Mouse (Mus musculus) natural killer cell, adult 2 months (primary cell): ENCODE data around the gene Nutf2.
A peak's percentile ranks its signal among the peaks of the same experiment; 100 is the strongest.
"Not testable (repeated sequence)": the region's sequence is repeated elsewhere in the genome, so short reads cannot be mapped to it uniquely, and the experiment has no call there.

Experiments used
- DNase-seq, 2 experiments: peaks; one replicate each; pipeline ENCODE4 v3.0.0; 2022; ENCODE audit warnings: low spot score in 2 of 2

Gene Nutf2

DNA sequence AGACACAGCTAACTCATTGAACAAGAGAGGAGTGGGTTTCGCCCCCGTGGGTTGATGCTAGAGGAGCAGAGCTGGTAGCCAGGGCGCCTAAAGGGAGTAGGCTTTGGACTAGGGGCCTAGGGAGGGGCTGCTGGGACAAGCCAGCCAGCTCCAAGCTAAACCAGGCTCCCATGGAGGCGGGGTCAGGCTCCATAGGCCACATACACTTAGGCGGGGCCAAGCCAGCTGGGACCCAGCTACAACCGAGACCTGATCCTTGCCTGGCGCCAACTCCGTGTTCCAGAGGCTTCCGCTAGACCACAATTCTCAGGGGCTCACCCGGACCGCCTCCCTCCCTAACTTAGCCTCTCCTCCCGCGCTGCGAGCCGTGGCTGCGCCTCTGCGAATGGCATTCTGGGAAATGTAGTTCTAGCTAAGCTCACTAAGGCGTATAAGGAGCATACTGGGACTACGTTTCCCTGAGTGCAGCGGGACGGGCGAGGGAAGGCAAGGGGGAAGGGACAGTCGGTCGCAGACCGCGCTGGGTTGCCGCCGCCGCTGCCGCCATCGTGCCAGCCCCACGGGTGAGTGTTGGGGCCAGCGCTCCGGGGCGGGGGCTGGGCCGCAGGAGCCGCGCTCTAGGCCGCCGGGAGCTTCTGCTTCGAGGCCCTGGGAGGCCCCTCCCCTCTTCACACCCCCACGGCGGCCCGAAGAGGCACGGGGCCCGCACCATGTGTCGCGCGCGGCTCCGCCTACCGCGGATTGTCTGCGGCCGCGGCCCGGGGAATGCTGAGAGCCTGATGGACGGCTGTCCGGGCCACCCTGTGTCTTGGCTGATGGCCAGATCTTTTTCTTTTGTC lies at the start of gene Nutf2:
TSS of gene Nutf2 (plus strand) at position 438 of the 839 bp plus-strand sequence.
- DNase-seq = peak; percentile 86 to 89

DNA sequence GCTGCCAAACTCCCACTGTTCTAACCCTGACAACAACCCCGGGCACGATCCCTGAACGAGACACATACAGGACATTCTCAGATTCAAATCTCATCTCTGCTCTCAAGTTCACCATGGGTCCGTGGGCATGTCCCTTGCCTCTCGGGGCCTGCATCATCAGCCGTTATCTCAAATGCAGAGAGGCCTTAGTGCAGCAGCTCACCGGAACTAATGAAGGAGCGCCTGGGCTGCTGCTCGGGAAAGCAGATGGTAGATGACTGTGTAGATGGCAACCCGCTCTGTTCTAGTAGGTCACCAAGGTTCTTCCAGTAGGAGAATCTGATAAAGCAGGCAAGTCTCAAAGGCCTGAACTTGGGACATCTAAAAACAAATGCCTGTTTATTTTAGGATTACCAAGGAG lies 49.3 kb upstream of the Nutf2 start:
- no peak for DNase-seq

DNA sequence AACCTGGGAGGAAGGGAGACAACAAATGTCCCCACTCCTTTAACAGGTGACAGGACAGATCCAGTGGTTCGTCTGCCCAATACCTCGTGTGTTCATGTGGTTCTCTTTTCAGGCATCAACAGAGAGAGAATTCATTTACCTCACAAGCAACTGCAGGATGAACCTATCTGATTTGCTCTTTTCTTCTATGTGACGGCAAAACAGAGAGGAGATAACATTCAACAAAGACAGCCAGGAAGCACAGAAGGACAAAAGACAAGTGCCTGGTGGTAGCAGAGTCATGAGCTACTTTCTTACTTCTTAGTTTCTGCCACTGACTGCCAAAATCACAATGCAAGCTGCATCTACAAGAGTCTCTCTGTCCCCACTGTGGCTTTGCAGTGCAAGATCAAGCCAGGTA lies 48.8 kb upstream of the Nutf2 start:
- DNase-seq = no peak

DNA sequence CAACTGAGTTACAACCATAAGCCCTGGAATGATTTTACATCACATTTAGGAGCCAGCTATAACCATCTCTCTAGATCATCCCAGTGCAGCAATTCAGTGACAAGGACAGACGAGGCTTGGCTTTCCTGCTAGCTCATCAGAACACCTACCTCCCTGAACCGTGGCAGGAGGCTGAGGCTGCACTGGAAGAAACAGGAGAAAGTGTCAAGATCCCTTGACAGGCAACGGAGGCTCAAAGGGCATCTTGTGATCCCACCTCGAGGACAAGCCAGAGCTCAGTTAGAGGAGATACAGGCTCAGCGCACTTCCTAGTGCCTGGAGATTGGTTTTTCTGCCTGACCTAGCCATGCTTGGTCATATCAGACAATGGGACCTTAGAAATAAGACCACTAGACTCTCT lies 47.9 kb upstream of the Nutf2 start:
- no peak for DNase-seq

DNA sequence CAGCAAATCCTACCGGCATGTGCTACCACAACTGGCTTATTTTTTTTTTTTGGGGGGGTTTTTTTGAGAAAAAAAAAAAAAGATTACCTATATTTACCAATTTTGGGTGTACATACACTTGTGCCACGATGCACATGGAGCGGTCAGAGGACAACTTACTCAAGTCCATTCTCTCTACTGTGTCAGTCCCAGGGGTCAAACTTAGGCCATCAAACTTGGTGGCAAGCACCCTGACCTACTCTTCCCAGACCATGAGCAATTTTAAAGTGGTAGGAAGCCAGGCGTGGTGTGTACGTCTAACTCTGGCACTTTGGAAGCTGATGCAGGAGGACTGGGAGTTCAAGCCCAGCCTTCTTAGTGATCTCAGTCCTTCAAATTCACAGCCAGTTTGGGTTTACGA lies 47.1 kb upstream of the Nutf2 start:
- no peak for DNase-seq

DNA sequence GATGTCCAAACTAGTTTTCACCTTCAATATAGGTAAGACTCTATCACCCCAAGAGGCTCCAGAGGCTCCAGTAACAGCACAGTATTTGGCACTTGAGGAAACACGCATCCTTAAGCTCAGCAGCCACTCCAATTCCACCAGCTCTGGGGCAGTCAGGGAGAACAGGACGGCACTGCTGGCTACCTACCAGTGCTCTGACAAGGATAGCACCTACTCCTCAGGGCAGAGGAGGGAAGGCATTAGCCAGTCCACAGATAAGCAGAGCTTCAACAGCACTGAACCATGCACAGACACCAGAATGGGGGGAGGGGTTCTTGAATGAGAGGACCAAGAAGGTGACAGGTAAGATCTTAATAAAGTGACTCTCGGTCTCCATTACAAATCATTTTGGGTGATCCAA lies 40.7 kb upstream of the Nutf2 start:
- DNase-seq = no peak

DNA sequence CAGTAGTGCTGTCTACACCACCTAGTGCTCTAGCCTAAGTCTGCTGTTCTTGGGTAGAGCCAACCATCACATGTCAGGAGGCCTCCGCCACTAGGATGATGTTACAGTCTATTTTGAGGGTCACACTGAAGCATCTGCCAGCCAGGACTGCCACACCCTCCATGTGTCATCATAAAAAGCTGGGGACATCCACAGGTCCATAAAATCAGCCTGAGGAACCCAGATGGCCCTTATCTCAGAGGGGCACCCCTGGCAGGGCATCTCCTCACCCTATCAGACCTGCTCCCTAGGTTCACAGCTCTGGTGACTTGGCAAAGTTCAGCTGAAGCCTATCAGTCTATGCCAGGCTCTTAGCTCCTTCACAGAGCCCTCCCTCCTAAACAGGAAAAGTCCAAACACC lies 39.5 kb upstream of the Nutf2 start:
- no peak for DNase-seq

DNA sequence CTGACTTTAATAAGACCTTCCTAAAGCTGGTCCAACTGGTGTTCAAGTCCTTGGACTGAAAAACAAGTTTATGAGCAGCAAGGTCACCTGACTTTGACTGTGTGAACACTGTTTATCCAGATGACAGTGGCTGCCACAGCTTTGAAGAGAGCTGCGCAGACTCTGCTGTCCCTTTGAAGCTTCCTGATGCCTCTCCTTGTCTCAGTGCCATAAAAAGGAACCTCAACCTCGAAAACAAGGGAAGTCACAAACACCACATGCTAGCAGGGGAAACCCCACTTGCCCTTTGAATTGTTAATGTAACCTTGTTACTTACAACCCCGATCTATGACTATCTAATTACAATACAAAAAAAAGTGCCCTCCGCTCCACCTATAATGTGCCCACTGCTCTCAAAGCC lies 34.9 kb upstream of the Nutf2 start:
- peak in 1 of 2 experiments; percentile 20 for DNase-seq

DNA sequence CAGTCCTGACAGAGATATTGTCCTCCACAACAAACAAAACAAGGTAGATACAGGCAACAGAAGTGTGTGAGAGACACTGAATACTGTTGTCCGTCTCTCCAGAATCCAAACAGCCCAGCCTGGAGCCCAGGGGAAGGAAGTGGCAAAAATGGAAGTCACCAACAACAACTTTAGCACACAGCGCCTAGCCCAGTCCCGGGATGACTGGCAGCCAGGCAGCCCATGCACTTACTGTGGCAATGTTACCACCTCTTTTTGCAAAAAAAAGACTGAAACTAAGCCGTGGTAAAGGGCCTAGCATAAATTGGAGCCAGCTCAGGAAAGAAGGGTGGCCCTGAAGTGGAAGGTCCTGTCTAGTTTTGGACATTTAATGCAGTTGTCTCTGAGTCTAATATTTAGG lies 34.0 kb upstream of the Nutf2 start:
- DNase-seq = no peak

DNA sequence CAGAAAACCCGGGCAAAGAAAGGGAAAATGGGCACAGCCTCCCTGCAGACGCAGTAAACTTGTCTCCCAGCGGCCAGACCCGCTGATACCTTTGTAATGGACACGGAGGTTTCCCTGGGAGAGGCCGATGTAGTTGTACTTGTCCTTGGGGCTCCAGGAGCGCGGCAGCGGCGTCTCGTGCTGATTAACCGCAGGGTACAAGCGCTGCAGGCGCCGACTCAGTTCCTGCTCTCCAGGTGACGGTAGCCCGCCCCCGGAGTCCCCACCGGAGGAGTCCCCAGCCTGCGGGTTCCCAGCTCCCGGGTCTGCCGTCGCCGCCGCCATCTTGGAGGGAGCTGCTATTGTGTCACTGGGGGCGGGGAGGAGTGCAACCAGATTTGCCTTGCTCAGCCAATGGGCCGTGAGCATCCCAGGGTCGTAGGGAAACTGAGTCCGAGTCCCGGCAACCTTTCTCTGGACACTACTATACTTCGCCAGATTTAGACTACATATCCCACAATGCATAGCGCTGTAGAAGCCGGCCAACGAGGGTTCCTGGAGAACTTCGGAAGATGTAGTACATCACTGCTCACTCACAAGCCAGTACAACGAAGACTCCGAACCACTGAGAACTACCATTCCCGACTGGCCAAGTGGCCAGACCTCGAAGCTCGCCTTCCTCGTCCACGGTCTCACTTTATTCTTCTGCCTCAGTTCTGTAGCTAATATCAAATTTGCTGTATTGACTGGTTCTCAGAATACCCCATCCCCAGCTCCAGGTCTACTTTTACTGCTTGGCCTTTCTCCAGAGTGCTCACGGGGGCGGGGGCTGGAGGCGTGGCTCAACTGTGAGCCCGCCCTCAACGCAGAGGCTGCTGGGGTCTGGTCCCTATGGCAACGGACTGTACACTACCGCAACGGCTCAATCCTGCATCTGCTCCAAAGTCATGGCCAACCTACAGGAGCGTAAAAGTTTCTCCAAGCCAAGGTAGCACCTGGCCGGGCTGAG lies 33.2 kb upstream of the Nutf2 start, which contains the start of the genes Ranbp10 and Tsnaxip1:
TSS of gene Ranbp10 (minus strand) at position 490 of the 988 bp plus-strand sequence.
TSS of gene Tsnaxip1 (plus strand) at position 871 of the 988 bp plus-strand sequence.
- DNase-seq = peak; percentile 96

DNA sequence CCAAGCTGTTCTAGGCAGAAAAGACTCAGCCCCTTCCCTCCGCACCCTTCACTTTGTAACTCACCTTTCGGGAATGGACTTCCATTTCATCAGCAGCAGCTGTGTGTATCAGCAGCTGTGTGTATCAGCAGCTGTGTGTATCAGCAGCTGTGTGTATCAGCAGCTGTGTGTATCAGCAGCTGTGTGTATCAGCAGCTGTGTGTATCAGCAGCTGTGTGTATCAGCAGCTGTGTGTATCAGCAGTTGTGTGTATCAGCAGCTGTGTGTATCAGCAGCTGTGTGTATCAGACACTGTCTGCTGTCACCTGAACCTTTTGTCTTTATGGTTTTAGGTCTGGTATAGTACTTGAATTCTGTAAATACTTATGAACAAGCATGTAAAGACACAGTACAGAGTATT lies 26.6 kb upstream of the Nutf2 start:
- DNase-seq = not testable (repeated sequence)

DNA sequence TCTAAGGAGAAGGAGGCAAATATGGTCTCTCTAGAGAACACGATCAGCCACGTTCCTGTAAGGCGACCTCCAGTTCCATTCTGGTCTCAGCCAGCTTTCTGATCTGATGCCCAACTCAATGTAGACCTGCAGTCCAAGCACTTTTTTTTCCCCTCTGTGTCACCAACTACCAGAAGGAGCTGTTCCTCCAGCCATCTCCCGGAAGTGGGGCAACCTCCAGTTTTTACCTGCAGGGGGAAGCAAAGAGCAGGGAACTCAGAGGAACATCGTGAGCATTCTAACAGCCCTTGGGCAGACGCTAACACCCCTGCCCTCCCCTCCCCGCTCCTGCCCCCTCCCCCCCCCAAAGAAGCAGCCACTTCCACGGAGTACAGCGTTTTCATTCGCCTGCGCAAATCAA lies 25.1 kb upstream of the Nutf2 start:
- peak; percentile 80 to 87 for DNase-seq

DNA sequence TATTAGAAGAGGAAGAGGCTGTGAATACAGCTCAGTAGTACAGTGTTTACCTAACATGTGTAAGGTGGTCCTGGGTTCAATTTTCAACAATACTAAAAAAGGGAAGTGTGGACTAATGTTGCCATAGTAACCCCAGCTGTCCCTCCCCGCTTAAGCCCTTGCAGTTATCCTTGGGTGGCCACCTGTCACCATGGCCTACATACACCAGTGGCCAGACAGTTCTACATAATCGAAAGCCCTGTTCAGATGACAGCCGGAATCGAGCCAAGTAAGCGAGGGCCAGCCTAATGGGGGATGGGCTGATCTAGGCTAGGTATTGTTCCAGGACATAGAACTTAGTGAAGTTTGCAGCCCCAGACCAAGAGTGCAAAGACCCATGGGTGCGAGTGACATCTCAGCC lies 23.4 kb upstream of the Nutf2 start:
- DNase-seq = peak in 1 of 2 experiments; percentile 21

DNA sequence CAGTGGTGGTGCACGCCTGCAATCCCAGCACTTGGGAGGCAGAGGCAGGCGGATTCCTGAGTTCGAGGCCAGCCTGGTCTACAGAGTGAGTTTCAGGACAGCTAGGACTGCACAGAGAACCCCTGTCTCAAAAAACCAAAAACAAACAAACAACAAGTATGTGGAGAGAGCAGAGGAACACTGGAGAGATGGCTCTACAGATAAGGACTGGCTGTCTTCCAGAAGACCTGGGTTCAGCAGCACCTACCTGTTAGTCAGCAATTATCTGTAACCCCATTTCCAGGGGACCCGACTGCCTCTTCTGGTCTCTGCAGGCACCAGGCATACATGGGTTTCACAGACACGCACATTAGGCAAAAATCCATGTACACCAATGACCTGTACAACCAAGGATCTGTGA lies 21.2 kb upstream of the Nutf2 start:
- no peak for DNase-seq

DNA sequence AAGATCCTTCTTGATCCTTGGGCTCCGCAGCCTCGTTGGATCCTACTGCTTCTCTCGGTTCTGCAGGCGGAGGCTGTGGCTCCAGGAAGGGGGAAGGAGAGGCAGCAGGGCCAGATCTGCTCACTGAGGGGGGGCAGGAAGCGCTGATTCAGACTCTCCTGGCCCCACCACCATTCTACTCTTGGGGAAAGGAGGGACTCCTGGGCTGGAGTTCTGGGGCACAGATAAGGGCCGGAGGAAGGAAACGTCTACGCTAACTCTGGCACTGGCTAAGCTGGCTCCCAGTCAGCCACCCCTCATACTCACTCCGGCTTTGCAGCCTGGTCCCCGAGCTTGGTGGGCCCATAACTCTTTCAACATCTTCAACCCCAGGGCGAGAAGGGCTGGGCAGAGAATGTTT lies 13.7 kb upstream of the Nutf2 start:
- DNase-seq = no peak

DNA sequence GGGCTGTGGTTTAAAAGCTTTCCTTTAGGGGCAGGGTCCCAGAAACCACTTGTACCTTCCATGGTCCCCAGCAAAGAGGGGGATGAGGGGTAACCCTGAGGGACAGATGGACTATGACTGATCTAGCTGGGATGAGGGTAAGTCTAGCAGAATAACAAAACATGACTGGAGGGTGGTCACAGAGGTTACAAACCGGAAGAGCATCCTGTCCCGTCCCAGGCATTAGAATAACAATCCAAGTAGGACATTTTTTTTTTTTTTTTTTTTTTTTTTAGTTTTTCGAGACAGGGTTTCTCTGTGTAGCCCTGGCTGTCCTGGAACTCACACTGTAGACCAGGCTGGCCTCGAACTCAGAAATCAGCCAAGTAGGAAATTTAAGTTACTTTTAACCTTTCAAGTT lies 10.4 kb upstream of the Nutf2 start:
- DNase-seq = no peak

DNA sequence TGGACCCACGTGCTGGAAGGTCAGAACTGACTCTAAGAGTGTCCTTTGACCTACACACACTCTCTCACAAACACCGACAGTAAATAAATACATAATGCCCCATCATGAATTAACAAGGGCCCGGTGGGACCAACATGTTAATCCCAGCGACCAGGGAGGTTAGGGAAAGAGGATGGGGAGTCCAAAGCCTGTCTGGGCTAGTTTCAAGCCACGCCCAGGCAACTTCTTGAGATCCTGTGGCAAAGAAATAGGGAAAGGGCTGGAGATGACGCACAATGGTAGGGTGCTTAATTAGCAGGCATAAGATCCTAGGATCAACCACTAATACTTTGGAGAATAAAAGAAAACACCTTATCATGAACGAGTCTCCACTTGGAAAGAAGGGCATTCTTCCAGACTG lies 9.8 kb upstream of the Nutf2 start:
- no peak for DNase-seq

DNA sequence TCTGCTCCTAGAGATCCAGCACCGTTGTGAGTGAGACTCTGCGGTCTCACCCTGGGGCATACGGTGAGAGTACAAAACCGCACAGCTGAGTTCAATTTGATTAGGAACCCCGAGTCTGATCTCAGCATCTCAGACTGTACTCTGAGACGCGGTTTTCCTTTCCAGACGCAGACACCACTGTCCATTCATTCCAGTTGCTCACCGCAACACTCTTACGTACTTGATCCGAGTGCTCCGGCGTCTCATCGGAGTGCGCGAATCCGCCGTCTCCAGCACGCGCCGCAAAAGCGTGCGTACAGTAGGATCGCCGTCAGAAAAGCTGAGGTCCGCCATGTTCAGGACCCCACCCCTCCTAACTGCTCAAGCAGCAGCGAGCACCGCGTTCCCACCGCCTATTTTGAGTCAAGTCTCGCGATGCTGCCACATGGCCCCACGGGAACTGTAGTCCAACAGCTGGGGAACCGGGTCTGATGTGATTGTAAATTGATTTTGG lies 8.7 kb upstream of the Nutf2 start:
- DNase-seq = peak; percentile 81 to 86

DNA sequence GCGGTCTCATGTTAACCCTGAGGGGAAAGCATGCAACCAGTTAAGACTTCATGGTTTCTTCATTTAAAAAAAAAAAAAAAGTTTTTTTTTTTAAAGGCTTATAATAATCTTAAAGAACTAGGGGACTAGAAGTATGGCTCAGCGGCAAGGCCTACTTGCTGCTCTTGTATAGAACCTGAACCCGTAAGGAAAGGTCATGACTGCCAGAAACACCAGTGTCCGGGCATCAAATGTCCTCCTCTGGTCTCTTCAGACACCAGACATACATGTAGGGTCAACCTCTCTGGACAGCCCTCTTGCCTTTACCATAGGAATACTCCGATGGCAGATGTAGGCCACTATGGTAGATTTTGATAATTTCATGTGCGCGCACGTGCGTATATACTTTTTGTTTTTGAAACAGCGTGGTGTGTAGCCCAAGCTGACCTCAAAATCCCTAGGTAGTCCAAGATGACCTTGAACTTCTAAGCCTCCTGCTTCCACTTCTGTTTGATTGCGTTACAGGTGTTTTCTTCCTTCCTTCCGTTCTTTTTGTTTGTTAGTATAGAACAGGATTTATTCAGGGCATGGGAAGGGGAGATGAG lies 8.1 kb upstream of the Nutf2 start:
- no peak for DNase-seq

DNA sequence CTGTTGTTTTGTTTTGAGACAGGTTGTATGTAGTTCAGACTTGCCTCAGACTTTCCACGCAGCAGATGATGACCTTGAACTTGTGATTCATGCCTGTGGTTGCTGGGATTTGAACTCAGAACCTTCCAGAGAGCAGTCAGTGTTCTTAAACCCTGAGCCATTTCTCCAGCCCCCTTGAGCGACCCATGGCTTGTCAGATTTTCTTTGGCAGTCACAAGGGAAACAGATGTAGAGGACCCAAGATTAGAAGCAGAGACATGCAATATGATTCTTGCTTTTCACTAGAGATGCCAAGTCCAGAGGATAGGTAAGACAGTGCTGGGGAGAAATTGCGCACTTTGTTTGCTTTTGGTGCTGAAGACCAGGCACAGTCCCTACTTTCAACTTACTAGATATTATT lies 7.2 kb upstream of the Nutf2 start, which contains the start of gene Cenpt:
TSS of gene Cenpt (minus strand) at position 101 of the 400 bp plus-strand sequence.
- DNase-seq = no peak

DNA sequence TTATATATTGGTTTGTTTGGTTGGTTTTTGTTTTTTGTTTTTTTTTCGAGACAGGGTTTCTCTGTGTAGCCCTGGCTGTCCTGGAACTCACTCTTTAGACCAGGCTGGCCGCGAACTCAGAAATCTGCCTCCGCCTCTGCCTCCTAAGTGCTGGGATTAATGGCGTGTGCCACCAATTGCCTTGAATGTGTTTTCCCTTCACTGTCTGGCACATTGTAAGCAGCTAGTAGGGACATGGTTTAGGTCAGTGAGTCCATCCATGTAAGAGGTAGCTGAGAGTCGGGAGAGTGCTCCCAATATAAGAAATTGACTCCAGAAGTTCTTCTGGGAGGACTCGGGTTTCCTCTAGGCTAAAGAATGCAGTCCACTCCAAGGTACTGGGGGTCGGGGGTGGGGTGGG lies 6.1 kb upstream of the Nutf2 start:
- DNase-seq = no peak

DNA sequence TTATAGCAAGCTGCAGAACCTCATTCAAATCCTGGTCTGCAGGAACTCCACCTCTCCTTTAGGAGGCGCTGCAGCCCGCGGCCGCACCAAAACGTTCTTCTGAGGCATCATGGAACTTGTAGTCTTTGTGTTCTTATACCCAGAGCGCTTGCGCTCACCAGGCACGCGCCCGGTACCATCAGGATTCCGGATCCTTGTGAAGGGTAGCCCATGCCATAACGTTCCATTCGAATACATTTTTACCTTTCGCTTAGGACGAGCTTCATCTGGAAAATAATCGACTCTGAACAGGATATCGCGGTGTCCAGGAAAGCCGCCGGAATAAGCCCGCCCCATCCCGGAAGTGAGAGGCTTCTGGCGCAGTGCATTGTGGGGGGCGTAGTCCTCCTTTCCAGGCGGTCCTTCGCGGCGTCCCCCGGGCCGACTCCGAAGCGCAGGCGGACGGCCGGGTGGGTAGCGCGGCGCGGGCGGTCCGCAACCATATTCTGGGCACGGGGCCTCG lies 5.6 kb upstream of the Nutf2 start, which contains the start of gene Thap11:
TSS of gene Thap11 (plus strand) at position 418 of the 502 bp plus-strand sequence.
- DNase-seq = peak; percentile 90 to 92
